ENCODE assay signal across 8 mouse cellular contexts in genomic region chr7:27802986-27803385, GRCm38 (mm10).
"Had no signal": no experiment of that assay in that cellular context is flagged by ENCODE, and none has a peak within 500 bp of the region (broad histone marks: within the 10 kb centered on the region; RNA-seq: fewer than 3 reads in every experiment).

No protein-coding gene starts in this region.

- DNase-seq: kidney, adult 18-20 months; layer of hippocampus, adult 9-11 months; left cerebral cortex, postnatal 4 days; liver, postnatal 0 days; lung, embryonic 14.5 days; lung, postnatal 36 days; thymus, adult 18-20 months; thymus, postnatal 36 days had no signal
